Mouse (Mus musculus) telencephalon, adult 2 months (tissue): ENCODE measurements around the gene Phf24.

Source experiments
- DNase-seq: peaks from one replicate; pipeline ENCODE4 v3.0.0-alpha.2; 2011; ENCODE audit warnings: low read depth, low spot score

Gene Phf24

DNA sequence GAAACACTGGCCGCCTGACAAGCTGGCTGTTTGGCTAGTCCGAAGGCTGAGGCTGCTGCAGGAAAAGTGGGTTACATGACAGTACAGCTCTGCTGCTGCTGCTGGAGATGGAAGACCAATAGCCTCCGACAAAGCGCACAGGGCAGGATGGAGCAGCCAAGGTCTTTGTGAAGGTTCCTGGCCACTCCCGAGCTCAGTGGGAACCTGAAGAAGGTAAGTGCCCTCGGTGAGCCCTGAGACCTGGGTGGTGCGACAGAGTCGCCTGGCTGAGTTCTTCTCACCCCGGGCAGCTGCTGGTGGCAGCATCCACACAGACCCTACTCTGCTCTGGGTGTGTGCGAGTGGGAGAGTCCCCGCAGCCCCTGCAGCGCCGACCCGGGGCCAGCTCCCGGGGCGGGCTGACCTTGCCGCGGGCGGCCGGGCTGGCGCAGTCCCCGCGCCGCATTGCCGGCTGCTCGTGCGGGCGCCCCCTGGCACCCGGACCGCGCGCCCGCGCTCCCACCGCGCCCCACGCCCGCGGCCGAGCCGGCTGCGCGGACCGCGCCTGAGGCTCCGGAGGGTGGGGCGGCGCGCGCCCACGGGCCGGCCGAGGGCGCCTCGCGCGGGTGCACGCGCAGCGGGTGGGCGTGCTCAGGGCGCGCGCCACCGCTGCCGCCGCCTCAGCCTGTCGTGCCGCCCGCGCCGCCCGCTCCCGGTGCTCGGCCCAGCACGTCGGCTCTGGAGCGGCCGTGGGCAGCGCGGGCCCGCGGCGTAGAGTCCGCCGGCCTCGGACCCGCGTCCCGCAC, at the start of gene Phf24:
Gene Phf24, plus strand, starts transcription at position 44 of the 785 bp plus-strand sequence.
- no peak for DNase-seq

DNA sequence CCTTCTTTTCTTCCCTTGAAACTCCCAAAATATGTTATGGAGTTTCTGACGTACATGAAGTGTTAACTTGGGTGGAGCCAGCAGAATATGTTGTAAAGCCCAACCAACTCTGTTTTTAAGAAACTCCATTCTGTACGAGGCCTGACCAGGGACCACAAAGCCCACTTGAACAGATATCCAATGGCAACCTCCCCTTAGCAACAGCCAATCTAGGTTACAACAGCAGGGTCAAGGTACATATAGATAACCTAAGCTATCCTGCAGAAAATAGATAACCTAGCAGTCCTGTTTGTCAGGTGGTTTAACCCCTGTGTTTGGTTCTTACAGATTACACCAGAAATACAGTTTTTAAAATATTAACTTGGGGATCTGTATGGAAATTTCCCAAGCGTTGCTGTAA, 49.1 kb upstream of the Phf24 start:
- DNase-seq: no peak

DNA sequence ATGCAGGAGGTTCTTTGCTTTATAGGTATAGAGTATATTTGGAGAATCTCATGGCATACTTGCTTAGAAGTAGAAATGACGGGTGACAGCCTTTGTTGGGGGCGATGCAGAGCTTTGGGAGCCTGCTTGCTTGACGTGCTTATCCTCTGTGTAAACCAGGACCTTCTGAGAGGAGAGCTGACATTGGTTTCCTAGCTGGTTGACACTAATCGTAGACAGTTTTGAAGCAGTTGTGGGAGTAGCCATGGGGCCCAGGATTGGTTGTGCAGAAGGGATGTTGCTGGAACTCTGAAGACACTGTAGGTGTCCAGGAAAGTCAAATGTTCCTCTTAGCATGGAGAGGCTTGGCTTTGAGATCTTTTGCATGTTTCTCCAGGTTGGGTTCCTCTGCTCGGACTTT, 48.3 kb upstream of the Phf24 start:
- DNase-seq: no peak

DNA sequence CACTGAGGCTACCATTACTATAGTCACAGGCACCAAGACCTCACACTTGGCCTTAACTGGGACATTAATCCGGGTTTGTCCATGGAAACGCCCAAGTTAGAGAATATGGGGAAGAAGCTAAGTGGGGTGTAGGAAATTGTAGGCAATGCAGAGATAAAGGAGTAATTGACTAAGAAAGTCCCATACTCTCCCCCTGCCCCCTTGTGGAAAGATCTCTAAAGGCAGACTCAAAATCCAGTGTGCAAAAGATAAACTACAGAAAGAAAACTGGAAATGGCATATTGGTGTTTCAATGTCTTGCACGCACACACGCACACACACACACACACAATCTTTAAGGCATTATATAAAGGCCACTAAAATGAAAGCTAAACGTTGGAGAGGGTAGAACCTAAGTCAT, 45.7 kb upstream of the Phf24 start:
- DNase-seq: no peak

DNA sequence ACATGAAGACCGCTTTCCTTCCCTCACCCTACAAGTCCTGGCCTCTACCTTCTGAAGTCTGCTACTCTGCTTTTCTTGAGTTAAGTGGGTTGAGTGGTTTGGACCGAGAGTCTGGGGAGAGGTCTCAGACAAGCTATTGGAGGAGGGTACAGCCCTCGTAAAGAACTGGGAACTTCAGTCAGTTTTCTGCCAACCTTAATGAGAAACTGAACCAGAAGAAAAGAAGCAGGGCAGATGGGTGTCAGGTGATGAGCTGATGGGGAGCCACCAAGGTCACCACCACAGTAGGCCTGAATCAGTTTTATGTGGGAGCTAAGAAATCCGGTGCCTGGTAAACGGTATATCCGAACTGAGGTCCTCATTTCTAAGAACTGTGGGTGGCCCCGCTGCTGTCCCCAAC, 44.3 kb upstream of the Phf24 start:
- no peak for DNase-seq

DNA sequence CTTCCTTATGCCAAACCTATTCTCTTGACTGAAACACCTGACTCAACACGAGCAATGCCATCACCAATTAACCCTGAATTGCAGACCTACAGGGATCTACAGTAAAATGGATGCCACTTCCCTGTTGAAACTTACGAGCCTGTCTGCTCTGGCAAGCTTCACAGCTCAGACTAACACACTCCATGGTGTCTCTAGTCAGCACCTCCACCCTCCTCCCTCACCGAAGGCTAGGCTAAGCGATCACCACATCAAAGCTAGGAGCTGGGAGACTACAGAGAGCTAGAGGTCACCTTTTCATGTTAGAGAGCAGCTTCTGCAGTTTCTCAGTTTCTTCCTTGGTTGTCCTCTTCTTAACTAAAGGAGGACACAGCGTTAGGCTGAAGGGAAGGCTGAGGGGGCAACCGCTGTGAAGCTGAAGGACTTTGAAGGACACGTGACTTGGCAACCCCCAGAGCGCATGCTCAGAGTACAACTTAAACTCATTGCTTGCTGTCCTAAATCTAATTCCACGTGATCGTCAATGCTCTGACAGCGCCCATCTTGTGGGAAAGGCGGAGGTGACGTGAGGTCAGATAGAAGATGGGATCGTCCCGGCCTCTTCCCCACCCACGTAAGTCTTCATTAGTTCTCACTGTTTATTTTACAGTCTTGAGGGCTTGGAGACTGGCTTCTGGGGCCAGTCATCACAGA, 43.6 kb upstream of the Phf24 start:
- DNase-seq: no peak

DNA sequence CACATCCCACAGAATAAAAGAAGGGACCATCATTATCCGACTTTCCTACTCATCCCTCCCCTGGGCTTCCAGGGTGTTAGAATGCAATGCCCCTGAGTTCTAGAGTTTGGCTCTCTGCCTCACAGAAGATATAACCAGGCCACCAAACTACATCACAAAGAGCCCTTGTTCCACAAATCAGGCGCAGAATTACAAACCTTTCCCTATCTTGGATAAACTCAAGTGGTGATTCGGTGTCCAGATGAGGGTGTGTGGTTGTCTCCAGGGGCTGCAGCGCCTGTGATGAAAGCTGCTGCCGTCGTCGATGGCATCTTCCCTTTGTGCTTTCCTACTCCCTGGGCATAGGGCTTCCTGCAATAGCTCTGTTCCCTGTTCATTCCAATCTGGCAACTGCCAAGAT, 42.3 kb upstream of the Phf24 start, which contains the start of gene Fam205c:
Gene Fam205c, minus strand, starts transcription at position 101 of the 400 bp plus-strand sequence.
- DNase-seq: no peak

DNA sequence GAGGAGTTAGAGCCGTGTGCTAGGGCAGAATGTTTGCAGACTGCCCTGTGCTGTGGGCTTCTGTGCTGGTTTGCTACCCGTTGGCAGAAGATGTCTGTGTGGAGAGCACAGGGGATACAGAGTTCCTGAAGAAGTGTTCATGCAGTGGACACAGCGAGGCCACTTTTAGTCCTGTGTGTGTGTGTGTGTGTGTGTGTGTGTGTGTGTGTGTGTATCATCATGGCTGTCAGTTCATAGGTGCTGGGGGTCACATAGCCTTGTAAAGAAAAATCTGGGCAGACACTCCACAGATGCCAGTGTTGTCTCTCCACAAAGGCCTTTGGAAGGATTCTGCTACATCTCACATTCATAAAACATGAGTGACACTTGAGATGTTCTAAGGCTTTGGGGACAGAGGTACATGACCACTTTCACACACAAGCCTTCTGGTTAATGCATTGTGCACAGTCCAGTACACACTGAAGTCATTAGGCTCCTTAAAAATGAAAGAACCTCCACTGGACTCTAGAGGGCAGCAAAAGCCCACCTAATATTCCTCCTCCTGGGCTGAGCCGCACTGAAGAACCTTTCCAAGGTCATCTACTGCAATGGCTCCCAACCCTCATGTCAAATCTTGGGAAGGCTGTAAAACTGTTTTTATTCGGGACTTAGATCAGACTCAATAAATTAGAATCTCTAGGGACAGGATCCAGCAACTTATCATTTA, 39.7 kb upstream of the Phf24 start:
- DNase-seq: peak; percentile 67

DNA sequence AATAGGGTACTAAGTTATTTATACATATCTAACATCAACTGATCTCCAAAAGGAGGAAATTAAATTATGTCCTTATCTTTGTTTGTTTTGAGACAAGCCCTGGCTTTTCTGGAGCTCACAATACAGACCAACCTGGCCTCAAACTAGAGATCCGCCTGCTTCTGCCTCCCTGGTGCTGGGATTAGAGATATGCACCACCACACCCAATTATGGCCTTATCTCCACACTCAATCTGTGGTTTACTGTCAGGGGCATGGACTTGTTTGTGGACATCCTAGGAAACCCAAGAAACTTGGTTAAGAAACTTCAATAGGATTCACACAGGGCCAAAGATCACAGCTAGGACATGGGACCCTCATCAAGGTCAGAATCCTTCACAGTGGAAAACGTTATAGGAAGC, 38.8 kb upstream of the Phf24 start:
- no peak for DNase-seq

DNA sequence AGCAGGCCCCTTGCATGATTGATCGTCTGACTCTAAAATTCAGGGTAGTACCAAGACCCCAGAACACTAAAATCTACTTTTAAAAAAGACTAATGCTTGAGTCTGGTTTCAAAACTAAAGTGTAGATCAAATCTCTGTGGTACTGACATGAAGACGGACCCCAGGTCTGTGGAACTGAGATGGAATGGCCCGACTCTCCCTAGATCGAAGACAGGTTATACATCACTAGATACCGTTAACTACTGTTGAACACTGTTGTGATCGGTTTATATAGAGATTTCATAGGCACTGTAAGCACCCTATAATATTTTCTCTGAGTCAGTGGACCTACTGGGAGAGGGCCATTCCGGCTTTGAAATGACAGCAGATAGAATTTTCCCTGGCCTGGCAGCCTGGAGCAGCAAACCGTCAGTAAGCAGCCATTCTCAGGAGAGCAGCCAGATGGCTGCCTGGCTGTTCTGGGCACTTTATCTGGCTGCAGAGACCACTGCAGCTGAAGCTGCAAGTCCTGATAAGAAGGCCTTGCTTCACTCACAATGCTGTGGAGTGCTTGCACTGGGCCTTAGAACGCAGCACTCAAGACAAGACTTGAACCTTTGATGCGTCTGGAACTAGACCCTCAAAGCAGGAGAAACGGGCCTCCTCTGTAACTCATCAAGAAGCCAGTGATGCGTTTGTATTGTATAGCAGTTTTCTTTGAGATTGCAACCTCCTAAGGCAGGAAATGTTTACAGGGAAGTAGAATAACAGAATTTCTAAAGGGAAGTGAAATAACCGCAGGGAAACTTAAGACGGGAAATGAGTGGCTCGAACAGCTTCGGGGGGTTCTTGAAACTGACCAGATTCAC, 36.4 kb upstream of the Phf24 start:
- no peak for DNase-seq

DNA sequence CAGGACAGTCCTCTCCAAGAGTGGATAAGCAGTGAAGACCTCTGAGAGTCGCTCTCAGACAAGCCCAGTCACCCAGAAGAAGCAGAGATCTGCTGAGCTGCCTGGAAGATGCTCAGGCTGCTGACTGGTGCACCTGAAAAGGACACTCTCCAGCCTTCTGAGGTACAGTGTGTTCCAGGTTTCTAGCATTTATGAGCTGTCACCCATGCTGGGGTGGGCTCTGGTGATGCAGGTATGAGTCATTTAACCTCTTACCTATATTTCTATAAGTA, 35.8 kb upstream of the Phf24 start:
- DNase-seq: no peak

DNA sequence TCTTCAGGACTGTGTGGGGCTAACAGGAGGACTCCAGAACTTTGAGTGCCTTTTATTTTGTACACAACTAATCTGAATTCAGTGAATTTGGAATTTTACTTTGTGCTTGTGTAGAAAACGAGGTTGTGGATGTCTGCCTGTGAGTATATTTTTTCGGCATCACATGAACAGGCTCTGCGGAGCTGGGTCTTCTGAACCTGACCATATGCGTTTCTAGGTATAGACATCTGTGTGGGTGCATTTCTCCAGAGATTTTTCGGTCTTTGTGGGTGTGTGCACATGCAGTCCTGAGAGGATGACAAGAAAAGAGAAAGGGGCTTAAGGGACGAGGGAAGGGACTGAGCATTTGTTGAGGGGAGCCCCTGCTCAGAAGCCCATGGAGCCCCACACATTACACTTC, 29.5 kb upstream of the Phf24 start:
- DNase-seq: peak; percentile 83

DNA sequence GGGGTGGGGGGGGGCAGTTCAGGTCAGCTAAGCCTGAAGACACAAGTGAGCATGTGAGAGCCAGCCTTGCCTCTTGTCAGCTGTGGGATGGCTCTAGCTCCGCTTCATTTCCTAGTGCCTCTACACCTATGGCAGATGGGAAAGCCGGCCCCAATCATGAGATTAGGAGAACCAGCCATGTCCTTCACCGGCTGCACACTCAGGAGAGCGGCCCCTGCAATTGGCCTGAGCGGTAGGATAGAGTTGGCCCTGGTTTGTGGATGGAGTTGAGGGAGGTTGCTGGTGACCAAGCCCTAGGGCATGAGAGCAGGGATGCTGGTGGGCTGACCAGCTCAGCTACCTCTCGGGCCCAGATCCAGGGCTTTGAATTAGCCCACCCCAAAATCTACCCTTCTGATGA, 27.7 kb upstream of the Phf24 start:
- no peak for DNase-seq

DNA sequence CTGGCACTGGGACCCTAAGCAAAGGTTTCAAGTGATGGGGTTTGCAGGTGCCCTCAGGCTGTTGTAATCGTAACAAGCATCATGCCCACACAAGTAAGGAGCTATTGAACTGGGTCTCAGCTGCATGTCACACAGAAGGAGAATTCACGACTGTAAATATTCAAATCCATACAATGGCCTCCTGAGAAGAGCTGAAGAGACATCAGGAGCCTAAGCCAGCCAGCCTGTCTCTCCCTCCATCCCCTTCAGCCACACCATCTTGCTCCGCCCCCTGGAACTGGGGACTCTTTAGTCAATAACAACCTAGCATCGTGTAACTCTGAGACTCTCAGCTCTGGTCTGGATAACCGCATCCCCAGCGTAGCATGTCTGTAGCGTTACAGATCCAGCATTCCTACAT, 25.3 kb upstream of the Phf24 start:
- no peak for DNase-seq

DNA sequence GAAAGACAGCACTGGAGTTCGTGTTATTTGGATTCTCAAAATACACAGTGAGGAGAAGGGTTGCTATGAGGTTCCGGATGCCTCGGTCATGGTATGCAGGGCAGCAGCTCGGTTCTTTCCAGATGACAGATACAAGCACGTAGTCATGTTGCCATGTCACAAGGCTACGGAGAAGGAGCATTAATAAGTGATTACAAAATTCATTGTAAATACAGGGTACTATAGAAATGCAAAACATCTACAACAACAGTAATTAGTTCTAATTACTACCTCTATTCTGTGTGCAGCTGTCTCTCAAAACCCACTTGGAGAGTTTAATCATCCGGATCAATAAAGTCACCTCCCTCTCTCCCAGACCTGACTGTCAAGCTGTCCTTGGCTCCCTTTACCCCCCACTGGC, 21.3 kb upstream of the Phf24 start:
- no peak for DNase-seq

DNA sequence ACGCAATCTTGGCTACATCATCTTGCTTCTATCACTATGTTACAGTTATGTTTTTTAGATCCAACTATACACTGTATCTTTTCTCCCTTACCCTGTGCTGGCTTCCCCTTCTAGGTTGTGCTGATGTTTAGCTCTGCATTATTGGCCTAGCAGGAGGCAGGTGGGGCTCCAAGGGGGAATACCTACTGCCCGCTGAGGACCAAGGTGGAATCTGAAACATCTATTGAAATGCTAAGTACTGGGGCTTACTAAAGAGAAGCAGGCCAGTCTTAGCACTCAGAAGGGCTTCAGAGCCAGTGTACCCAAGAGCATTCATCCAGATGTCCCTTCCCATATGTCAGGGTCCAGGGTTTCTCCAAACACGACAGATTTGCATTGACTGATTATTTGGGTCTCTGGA, 17.5 kb upstream of the Phf24 start:
- no peak for DNase-seq

DNA sequence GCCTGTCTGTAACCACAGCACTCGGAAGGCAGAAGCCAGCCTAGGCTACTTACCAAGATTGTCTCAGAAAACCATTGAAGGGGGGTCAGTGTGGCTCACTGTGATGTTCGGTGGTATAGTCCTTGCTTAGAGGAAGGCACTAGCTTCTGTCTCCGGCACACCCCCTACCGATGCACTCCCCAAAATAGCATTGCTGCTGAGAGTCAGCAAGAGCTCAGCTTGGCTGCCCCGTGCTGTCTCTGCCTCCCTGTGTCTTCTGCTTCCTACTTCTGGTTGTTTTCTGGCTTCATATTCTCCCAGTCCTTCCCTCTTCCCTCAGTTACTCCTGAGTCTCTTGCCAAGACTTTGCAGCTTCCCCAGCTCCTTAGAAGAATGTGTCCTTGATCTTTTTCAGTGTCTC, 15.6 kb upstream of the Phf24 start:
- DNase-seq: peak; percentile 86

DNA sequence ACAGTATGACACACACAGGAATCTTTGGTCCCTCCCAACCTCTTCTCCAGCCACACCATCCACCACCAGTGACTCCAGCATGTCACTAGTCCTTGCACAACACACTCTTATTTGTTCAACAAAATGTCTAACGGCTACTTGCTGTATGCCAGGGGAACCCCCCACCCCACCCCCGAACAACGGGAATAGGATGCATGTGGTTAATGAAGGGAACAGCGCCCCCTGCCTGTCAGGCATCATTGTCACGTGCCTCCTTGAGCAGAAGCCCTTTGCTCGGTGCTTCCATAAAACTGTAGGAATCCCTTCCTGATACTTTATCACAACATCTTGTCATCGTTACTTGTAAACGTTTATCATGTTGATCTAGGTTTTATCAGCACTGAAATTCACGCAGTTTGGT, 14.3 kb upstream of the Phf24 start:
- DNase-seq: no peak

DNA sequence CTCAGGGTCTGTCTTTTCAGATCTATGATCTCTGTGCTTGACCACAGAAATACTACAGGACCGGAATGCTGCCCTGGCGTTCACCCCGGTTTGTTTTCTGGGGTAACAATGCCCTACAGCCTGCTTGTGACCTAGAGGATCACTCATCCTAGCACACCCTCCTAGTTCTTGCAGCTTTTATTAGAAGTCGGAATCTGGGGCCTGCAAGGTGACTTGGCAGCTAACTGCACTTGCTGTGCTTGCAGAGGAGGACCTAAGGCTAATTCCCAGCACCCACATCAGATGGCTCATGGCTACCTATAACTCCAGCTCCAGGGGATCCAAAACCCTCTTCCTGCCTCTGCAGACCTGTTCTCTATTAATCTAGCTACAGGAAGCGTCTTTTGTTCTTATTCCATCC, 13.7 kb upstream of the Phf24 start:
- no peak for DNase-seq

DNA sequence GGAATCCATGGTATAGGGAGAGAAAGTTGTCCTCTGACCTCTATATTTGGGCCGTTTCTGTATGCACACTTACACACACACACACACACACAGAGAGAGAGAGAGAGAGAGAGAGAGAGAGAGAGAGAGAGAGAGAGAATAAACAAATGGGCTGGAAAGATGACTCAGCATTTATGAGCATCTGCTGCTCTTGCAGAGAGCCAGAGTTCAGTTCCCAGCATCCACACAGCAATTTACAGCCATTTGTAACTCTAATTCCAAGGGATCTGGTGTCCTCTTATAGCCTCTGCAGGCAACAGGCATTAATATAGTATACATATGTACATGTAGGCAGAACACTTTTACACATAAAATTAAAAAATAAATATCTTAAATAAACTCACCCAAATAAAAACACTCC, 12.5 kb upstream of the Phf24 start:
- no peak for DNase-seq

DNA sequence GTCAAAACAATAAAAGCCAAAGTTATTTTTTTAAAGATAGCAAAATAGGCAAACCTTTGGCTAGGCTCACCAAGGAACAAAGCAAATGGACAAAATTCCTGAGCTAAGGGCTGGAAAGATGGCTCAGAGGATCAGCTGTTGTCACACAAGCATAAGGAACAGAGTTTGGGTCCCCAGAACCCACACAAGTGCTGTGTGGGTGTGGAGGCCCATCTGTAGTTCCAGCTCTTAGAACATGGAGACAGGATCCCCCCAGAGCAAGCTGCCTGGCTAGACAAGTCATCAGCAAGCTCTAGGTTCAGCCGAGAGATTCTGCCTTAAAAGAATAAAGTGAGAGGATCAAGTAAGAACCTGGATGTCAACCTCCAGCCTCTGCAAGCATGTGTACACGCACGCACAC, 11.9 kb upstream of the Phf24 start:
- no peak for DNase-seq

DNA sequence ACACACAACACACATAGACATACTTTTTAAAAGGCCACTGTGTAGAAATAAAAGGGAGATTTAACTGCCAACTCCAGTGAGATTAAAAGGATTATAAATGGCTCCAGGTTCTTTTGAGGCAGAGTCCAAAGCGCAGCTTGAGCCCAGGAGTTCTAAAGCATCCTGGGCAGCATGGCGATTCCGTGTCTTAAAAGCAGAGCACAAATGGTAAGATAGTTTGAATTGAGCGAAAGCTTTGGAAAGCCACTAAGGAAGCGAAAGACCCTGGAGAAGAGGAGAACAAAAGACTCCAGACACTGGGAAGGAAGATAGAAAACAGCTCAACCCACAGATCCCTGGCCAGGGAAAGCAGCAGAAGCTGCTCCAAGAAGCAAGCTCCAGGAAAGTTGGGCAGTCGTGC, 11.5 kb upstream of the Phf24 start:
- no peak for DNase-seq
